Mouse (Mus musculus): ENCODE results near the gene Dock4.

Dock4 gene

GRCm38 (mm10) chr12:40445648-40446449, at the start of gene Dock4, which contains the start of gene Zfp277:
Gene Dock4, plus strand, starts transcription at chr12:40445952.
Gene Zfp277, minus strand, starts transcription at chr12:40445902.
- DNase-seq, result peak; percentile 100

- no peak for DNase-seq
Observed at GRCm38 (mm10) chr12:40398916-40399315, 46.8 kb upstream of the Dock4 start.

- DNase-seq, result no peak
Observed at GRCm38 (mm10) chr12:40399386-40399785, 46.4 kb upstream of the Dock4 start.

- no peak for DNase-seq
Observed at GRCm38 (mm10) chr12:40399812-40400211, 45.9 kb upstream of the Dock4 start.

GRCm38 (mm10) chr12:40414682-40415311, 31.0 kb upstream of the Dock4 start:
- peak; percentile 43 for DNase-seq

- DNase-seq, result no peak
Observed at GRCm38 (mm10) chr12:40415312-40415925, 30.3 kb upstream of the Dock4 start.

GRCm38 (mm10) chr12:40417257-40417656, 28.5 kb upstream of the Dock4 start:
- no peak for DNase-seq

- DNase-seq, result no peak
Observed at GRCm38 (mm10) chr12:40424991-40425390, 20.8 kb upstream of the Dock4 start.

GRCm38 (mm10) chr12:40427606-40428005, 18.1 kb upstream of the Dock4 start:
- no peak for DNase-seq

GRCm38 (mm10) chr12:40429976-40430375, 15.8 kb upstream of the Dock4 start:
- no peak for DNase-seq

GRCm38 (mm10) chr12:40431075-40431474, 14.7 kb upstream of the Dock4 start:
- DNase-seq, result no peak

GRCm38 (mm10) chr12:40434101-40434500, 11.7 kb upstream of the Dock4 start:
- no peak for DNase-seq

GRCm38 (mm10) chr12:40438049-40438448, 7.7 kb upstream of the Dock4 start:
- no peak for DNase-seq

GRCm38 (mm10) chr12:40445206-40445605, 546 bp upstream of the Dock4 start:
- no peak for DNase-seq

- DNase-seq, result peak; percentile 44
Observed at GRCm38 (mm10) chr12:40446450-40447381, 964 bp downstream of the Dock4 start.

- no peak for DNase-seq
Observed at GRCm38 (mm10) chr12:40447561-40448355, 2.0 kb downstream of the Dock4 start.

GRCm38 (mm10) chr12:40449119-40449795, 3.5 kb downstream of the Dock4 start:
- DNase-seq, result no peak

GRCm38 (mm10) chr12:40456517-40456916, 10.8 kb downstream of the Dock4 start:
- DNase-seq, result no peak

GRCm38 (mm10) chr12:40458977-40459376, 13.2 kb downstream of the Dock4 start:
- DNase-seq, result no peak

GRCm38 (mm10) chr12:40459673-40460265, 14.0 kb downstream of the Dock4 start:
- DNase-seq, result no peak

All from right cerebral cortex, adult 18-20 months (tissue).